Mouse (Mus musculus): ENCODE measurements around the gene Hps1.

- TF ChIP-seq CTCF (IDR thresholded peaks at IDR 0.05; ENCODE audit: low read depth), result no peak
- TF ChIP-seq EP300 (IDR thresholded peaks at IDR 0.05; ENCODE audit: low read depth), result no peak
These were observed 53.8 kb downstream of the Hps1 start for GRCm38 (mm10) chr19:42725973-42726350.
